Mouse (Mus musculus): ENCODE measurements around the gene Dcaf7.

DNA sequence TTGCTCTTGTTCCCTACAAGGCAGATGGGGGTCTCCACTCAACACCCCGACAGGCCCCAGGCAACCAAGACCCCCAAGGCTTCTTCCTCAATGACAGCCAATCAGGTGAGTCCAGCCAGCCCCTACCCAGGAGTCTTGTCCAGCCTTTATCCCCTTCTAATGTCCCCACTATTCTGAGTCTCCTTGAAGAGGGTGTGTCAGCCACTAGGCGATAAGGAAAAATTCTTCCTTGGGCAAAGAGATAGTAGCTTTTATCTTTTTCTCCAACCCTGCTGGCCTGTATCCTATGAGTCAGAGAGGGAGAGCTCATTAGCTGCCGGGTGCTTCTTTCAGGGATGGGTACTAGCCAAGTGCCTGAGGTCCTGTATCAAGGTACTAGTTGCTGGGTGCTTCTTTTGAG lies 10.9 kb upstream of the Dcaf7 start:
- TF ChIP-seq CTCF (IDR thresholded peaks at IDR 0.05; ENCODE audit: control insufficient read depth, insufficient read depth, low read length) = no peak
- no peak for TF ChIP-seq POLR2A (IDR thresholded peaks at IDR 0.05; ENCODE audit: borderline replicate concordance, control insufficient read depth, low read depth, low read length)
